Mouse (Mus musculus) granulocyte monocyte progenitor cell, adult 5-6 weeks (primary cell): Measurements from ENCODE around the gene Gper1. TPM values are rescaled to one million over a fixed set of nuclear protein-coding genes. Genes with fewer than 3 reads are reported as not detected.
"Not testable (repeated sequence)": the region's sequence is repeated elsewhere in the genome, so short reads cannot be mapped to it uniquely, and the experiment has no call there.

Source experiments
- ATAC-seq: replicated peaks from 2 replicates; pipeline ENCODE4 v1.8.0; 2016; ENCODE audit warnings: mild to moderate bottlenecking, moderate TSS enrichment, inconsistent platforms; ENCODE audit not compliant: poor library complexity, severe bottlenecking
- total RNA-seq, 2 experiments: library from RNA; stranded (forward) in 1 of 2; stranded (reverse) in 1 of 2; fragments of 200-712, 200-1000 nt in 1 of 2; fragments of >200 nt in 1 of 2; fragmentation: Nextera tagmentation in 1 of 2; gene quantifications; 2 replicates each; pipeline ENCODE4 v1.2.3; 2014 to 2017

Gper1 gene
- total RNA-seq, 2 experiments from 2014 or later, result not detected

GRCm38 (mm10) chr5:139389676-139390061, 33.3 kb upstream of the Gper1 start:
- no peak for ATAC-seq

DNA sequence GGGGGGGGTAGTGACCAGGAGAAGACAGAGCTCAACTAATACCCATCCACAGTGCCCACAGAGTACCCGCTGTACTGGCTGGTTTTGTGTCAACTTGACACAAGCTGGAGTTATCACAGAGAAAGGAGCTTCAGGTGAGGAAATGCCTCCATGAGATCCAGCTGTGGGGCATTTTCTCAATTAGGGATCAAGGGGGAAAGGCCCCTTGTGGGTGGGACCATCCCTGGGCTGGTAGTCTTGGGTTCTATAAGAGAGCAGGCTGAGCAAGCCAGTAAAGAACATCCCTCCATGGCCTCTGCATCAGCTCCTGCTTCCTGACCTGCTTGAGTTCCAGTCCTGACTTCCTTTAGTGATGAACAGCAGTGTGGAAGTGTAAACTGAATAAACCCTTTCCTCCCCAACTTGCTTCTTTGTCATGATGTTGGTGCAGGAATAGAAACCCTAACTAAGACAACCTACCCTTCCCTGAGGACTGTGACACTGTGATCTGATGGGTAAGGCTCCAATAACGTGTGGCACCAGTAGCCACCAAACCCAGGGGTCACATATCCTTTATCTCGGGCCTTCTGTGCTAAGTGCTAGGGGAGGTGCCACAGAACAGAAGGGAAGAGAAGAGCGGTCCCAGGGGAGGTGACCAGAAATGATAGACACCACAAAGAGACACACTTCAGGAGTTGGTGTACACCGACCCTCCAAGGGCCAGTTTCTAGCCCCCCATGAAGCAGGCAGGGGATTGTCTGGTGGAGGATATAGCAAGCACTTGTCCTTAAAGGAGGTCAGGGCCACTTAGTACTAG, 32.4 kb upstream of the Gper1 start:
- ATAC-seq, result not testable (repeated sequence)

GRCm38 (mm10) chr5:139391309-139391990, 31.5 kb upstream of the Gper1 start:
- no peak for ATAC-seq

GRCm38 (mm10) chr5:139392219-139393196, 30.4 kb upstream of the Gper1 start:
- ATAC-seq, result no peak

DNA sequence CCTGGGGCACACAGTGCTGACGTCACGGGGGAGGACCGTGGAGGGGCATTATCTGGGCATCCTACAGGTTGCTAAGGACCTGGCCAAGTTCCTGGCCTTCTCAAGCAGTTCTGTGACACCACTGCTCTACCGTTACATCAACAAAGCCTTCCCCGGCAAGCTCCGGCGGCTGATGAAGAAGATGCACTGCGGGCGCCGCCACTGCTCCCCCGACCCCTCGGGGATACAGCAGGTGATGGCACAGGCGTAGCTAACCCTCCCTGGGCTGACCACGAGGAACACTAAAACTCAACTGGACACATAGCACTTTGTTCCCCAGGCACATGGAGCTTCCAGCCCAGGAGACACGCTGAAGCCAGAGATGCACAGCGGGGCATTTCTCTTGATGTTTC, 29.8 kb upstream of the Gper1 start:
- no peak for ATAC-seq

DNA sequence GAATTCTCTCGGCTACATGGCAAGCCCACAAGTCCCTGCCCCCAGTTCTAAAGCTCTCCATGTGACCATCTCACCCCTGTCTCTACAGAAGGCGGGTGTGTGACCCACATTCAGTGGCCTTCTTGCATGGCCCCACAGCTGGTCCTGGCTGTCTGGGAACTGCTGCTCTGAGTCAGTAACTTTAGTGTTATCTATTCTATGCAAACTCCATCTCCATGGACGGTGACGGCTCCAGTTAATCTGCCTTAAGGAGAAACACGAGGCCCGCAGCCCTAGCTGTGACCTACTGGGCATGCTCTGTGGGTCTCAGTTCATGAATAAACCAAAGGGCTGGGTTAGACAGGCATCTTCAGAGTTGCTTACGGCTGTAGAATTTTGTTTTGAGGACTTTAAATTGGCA, 28.6 kb upstream of the Gper1 start:
- no peak for ATAC-seq

GRCm38 (mm10) chr5:139395528-139395927, 27.4 kb upstream of the Gper1 start:
- no peak for ATAC-seq

DNA sequence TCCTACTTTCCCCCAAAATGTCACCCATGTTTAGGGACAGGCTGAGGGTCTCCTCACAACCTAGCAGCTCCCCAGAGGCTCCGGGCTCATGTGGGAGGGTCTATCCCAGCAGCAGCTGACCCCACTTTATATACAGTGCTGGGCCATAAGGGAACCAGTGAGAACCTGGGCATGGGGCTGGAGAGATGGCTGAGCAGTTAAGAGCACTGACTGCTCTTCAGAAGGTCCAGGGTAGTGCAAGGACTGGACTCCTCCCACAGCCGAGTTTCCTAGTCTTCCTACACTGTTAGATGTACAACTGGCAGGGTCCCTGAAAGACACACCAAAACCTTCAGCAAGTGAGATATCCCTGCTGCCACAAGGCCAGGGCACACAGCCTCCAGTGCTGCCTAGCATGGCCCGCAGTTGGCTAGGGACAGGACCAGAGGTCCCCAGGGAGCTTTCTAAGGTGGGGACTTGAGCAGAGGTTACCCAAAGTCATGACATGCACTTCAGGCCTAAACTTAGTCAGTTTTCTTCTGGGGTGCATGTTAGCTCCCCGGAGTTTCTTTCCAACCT, 25.5 kb upstream of the Gper1 start:
- ATAC-seq, result no peak

DNA sequence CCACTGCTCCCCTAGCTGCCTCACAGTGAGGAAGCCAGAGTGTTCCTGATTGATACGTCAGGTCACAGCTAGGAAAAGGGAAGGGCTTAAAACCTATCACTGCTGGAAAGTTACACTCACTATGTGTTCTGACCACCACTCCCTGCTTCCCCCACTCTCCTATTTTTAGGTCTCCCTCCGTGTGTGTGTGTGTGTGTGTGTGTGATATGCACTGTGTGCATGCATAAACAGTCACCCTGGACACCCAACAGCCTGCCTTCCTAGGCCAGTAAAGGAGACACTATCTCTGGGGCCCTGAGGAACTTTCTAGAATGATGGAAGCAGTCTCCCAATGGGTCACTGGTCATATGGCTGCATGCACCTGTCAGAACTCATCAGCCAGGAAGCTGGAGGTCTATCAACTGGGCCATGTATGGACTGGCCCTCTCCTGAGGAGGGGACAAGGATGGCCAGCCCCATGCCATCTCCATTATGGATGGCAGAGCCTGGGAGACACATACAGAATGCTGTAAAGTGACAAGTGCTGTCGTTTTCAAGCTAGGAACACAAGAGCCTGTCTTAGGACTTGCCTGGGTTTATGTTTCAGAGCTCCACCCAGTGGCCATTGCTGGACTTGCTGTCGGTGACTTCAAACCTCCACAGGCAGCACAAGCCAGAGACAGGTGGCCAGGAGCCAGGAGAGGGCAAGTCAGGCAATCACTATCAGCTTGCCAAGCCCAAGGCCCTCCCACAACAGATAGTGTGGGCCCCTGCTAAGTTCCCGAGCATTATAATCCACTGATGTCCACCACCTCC, 24.8 kb upstream of the Gper1 start:
- peak; percentile 79 for ATAC-seq

DNA sequence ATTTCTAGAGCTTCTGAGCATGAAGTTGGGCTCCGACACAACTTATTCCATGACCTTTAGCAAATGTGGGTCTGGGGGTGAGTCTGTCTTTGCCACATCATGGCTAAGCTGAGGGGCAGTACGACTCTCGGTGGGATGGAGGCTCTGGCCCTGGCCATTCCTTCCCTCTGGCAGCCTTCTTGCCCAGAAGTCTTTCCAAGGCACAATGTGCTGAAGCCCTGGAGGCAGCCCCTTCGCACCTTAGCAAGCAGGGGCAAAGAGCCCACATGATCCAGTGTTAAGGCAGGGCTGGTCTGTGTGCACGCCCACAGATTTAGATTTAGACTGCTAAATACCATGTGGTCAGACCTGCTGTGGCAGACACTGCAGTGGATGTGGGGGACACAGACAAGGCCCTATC, 24.2 kb upstream of the Gper1 start:
- no peak for ATAC-seq

- no peak for ATAC-seq
Observed at GRCm38 (mm10) chr5:139399991-139400390, 23.0 kb upstream of the Gper1 start.

DNA sequence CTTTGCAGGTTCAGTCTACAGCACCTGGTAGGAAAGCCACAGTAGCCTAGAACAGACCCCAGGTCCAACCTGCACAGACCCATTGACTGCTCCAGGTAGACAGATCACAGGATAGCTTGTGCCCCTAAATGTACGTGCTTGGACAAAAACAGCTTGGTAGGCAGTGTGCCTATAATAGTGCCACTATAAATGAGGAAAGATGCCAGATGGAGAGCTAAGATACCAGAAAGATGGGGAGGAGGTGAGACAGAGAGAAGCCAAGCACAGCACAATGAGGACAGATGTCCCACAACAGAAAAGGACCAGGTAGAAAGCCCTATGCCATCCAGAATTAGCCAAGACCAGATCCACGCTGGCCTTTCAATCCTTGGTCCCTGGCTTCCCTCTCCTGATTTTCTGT, 20.8 kb upstream of the Gper1 start:
- no peak for ATAC-seq

GRCm38 (mm10) chr5:139403692-139404260, 19.2 kb upstream of the Gper1 start:
- ATAC-seq, result peak; percentile 49

DNA sequence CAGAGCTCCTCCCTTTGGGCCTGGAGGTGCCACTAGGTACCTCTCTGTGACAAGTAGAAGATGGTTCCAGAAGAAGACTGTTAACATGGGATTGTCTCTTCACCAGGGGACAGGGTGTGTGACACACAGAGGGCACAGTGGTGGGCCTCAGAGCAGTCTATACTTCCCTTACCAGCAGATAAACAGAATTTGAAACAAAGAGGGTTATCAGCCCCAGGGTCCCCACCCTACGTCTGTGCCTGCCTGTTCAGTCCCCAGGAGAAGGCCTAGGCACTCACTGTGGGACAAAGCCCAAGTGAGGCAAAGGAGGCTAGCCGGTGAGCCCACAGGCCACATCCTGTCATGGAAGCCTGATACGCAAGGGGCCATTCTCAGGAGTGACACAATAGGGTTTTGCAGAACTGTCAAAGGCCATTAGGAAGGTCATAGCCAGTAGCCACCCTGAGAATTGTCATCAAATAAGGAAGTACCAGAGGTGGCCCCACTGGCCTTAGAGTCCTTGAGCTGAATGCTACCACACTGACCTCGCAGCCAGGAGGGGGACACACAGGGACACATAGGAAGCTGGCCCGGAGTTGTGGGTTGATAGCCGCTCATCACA, 18.1 kb upstream of the Gper1 start, which contains the start of gene C130050O18Rik:
C130050O18Rik (plus strand) TSS at position 480 of the 601 bp plus-strand sequence.
- ATAC-seq, result peak; percentile 54

DNA sequence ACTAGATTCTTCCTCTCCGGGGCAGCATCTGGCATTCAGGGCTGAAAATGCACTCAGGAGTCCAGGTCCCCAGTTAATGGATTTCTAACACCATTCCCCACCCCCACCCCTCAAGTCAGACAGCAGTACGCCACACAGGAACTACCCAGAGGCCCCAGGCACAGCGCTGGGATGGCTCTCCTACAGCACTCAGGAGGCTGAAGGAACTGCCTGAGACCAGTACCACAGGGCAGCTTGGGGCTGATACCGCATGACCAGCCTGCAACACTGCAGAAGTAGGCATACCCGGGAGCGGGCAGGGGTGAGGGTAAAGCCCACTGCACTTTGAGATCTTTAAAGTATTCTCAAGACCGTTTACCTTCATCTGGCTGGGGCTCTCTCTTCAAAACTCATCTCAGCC, 17.5 kb upstream of the Gper1 start:
- ATAC-seq, result no peak

GRCm38 (mm10) chr5:139405953-139406352, 17.0 kb upstream of the Gper1 start:
- ATAC-seq, result no peak

DNA sequence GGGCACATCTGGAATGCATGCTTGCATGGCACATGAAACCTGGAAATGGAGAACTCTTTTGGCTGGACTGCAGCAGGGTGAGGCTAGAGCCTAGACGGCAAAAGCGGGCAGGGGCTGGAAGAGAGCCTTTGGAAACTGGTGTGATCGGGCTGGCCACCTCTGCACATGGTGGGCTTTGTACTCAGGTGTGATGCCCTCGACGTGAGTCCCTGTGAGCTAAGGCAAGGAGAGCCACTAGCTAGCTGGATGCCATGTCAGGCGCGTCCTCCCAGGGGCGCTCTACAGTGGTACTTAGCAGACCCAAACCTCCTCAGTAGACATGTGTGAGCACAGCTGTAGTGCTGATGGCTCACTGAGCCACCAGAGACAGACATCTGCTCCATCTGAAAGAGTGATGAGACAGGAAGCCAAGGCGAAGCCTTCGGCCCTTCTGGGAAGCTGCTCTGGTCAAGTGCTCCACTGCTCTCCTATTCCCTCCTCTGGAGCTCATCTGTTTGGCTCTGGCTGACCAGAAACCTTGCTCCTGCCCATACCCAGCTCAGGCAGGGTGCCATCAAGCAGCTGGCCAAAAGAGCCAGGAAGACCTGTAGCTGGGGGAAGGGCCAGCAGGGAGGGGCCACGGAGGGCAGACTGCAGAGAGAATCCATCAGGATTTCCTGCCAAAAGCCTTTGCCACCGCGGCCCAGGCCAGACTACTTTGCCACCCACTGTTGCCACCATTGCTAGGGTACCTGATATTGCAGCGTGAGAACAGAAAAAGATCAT, 15.6 kb upstream of the Gper1 start:
- no peak for ATAC-seq

- peak; percentile 62 for ATAC-seq
Observed at GRCm38 (mm10) chr5:139408511-139408910, 14.4 kb upstream of the Gper1 start.
